Mouse (Mus musculus) heart, adult 18-20 months (tissue): Measurements from ENCODE around the gene Per1. TPM values are rescaled to one million over a fixed set of nuclear protein-coding genes. Genes with fewer than 3 reads are reported as not detected.
A peak's percentile ranks its signal among the peaks of the same experiment; 100 is the strongest.

Experiments
- DNase-seq, 2 experiments: peaks; one replicate each; pipeline ENCODE4 v3.0.0; 2021 to 2022; ENCODE audit warnings: mixed read lengths in 1 of 2
- total RNA-seq, 2 experiments: library from RNA; stranded (reverse); gene quantifications; 2 replicates each; pipeline ENCODE4 v1.2.3; 2021

Gene Per1
- total RNA-seq, 2 experiments from 2014 or later: 38.8 to 48.5 TPM

GRCm38 (mm10) chr11:69080855-69081222, 14.2 kb upstream of the Per1 start:
- DNase-seq: no peak

GRCm38 (mm10) chr11:69081613-69082012, 13.4 kb upstream of the Per1 start:
- DNase-seq: no peak

- DNase-seq: no peak
These were observed 9.4 kb upstream of the Per1 start for GRCm38 (mm10) chr11:69085608-69086007.

- peak in 1 of 2 experiments; percentile 28 for DNase-seq
These were observed 8.6 kb upstream of the Per1 start for GRCm38 (mm10) chr11:69086390-69086789.

- DNase-seq: peak in 1 of 2 experiments; percentile 27
These were observed 7.9 kb upstream of the Per1 start for GRCm38 (mm10) chr11:69087082-69087481.

- peak in 1 of 2 experiments; percentile 19 for DNase-seq
These were observed 7.4 kb upstream of the Per1 start for GRCm38 (mm10) chr11:69087597-69087996.

- peak; percentile 94 for DNase-seq
These were observed 6.7 kb upstream of the Per1 start, which contains the start of gene Vamp2 for GRCm38 (mm10) chr11:69088103-69088855. Gene Vamp2, plus strand, starts transcription at chr11:69088490.

GRCm38 (mm10) chr11:69088856-69089615, 6.0 kb upstream of the Per1 start:
- no peak for DNase-seq

- peak in 1 of 2 experiments; percentile 40 for DNase-seq
These were observed 5.3 kb upstream of the Per1 start for GRCm38 (mm10) chr11:69089616-69090290.

- DNase-seq: no peak
These were observed 4.7 kb upstream of the Per1 start for GRCm38 (mm10) chr11:69090367-69090766.

GRCm38 (mm10) chr11:69091566-69092385, 3.2 kb upstream of the Per1 start:
- DNase-seq: peak in 1 of 2 experiments; percentile 12

- DNase-seq: peak; percentile 86 to 97
These were observed 2.6 kb upstream of the Per1 start for GRCm38 (mm10) chr11:69092386-69092751.

- DNase-seq: no peak
These were observed 2.1 kb upstream of the Per1 start for GRCm38 (mm10) chr11:69092871-69093270.

GRCm38 (mm10) chr11:69093856-69094255, 1.2 kb upstream of the Per1 start:
- peak in 1 of 2 experiments; percentile 33 for DNase-seq

- DNase-seq: peak; percentile 62 to 81
These were observed 654 bp downstream of the Per1 start for GRCm38 (mm10) chr11:69095511-69096231.

GRCm38 (mm10) chr11:69096360-69096986, 1.5 kb downstream of the Per1 start:
- no peak for DNase-seq

- peak; percentile 100 for DNase-seq
These were observed 2.2 kb downstream of the Per1 start for GRCm38 (mm10) chr11:69096987-69097900.

- DNase-seq: no peak
These were observed 3.2 kb downstream of the Per1 start for GRCm38 (mm10) chr11:69098039-69098761.

GRCm38 (mm10) chr11:69098762-69099091, 3.7 kb downstream of the Per1 start:
- peak; percentile 99 for DNase-seq
